Mouse (Mus musculus) embryonic facial prominence, embryonic 11.5 days (tissue): ENCODE measurements at regions not wholly inside any gene's neighbourhood (a gene's known extent, or its start where the extent isn't known, plus 50 kb on each side); places are given as distances from the start of the nearest gene placed in this dataset.

Experiments used
- ATAC-seq: fragments of 200-750 bp; cut with Nextera tagmentation; replicated peaks from 2 replicates; pipeline ENCODE4 v1.8.0; 2017; ENCODE audit warnings: low read depth; ENCODE audit not compliant: insufficient number of reproducible peaks, low FRiP score, low TSS enrichment
- DNase-seq: peaks from one replicate; pipeline ENCODE4 v3.0.0-alpha.2; 2015; ENCODE audit warnings: low spot score
- H3K27ac ChIP-seq: fragments of 300-500 bp; sonication (generic); replicated peaks from 2 replicates; pipeline ENCODE4 v1.5.1; 2014; ENCODE audit warnings: mild to moderate bottlenecking, low read depth, low read length, control low read depth
- H3K27me3 ChIP-seq: fragments of 300-500 bp; sonication (generic); 2 replicates; pipeline ENCODE4 v1.6.1; 2014; ENCODE audit warnings: mild to moderate bottlenecking, low read length, moderate library complexity, mixed read lengths; ENCODE audit not compliant: control insufficient read depth, insufficient read depth
- H3K36me3 ChIP-seq: fragments of 300-500 bp; sonication (generic); replicated peaks from 2 replicates; pipeline ENCODE4 v1.6.1; 2014; ENCODE audit warnings: low read depth, mild to moderate bottlenecking, low read length, moderate library complexity, mixed read lengths; ENCODE audit not compliant: control insufficient read depth, insufficient read depth
- H3K4me1 ChIP-seq: fragments of 300-500 bp; sonication (generic); 2 replicates; pipeline ENCODE4 v1.6.1; 2014; ENCODE audit warnings: low read length, mixed read lengths; ENCODE audit not compliant: control insufficient read depth, insufficient read depth
- H3K4me2 ChIP-seq: fragments of 300-500 bp; sonication (generic); 2 replicates; pipeline ENCODE4 v1.6.1; 2014; ENCODE audit warnings: low read depth, mild to moderate bottlenecking, control low read depth, low read length, moderate library complexity
- H3K4me3 ChIP-seq: fragments of 300-500 bp; sonication (generic); 2 replicates; pipeline ENCODE4 v1.5.1; 2014; ENCODE audit warnings: low read depth, low read length, control low read depth
- H3K9ac ChIP-seq: fragments of 300-500 bp; sonication (generic); replicated peaks from 2 replicates; pipeline ENCODE4 v1.6.1; 2014; ENCODE audit warnings: mild to moderate bottlenecking, control low read depth, low read length
- H3K9me3 ChIP-seq: fragments of 300-500 bp; sonication (generic); replicated peaks from 2 replicates; pipeline ENCODE4 v1.6.1; 2016; ENCODE audit warnings: mild to moderate bottlenecking, low read length, inconsistent platforms, mixed read lengths; ENCODE audit not compliant: control insufficient read depth
- WGBS: fragments of 180-500 bp; shearing (Covaris S2); extraction: QIAGEN DNeasy Blood & Tissue Kit; methylation state at CpG from one replicate; pipeline ENCODE4 v1.1.7; 2014; 5-methylcytosine and 5-hydroxymethylcytosine counted together

GRCm38 (mm10) chr3:139950016-139950705 is 744.7 kb downstream of the Stpg2 start:
- Histone ChIP-seq H3K4me3 (no peak overlapping the region), H3K4me1 (no peaks in the 10 kb centered on the region), H3K36me3 (no peaks in the 10 kb centered on the region), H3K9me3 (no peaks in the 10 kb centered on the region), H3K27ac (no peak overlapping the region), H3K27me3 (no peaks in the 10 kb centered on the region), H3K4me2 (no peak overlapping the region), H3K9ac (no peak overlapping the region)
- no peak for ATAC-seq
- WGBS = 87% methylated on average over 8 of the region's 8 CpGs
- no peak for DNase-seq

- Histone ChIP-seq H3K36me3 (no peaks in the 10 kb centered on the region), H3K27me3 (no peaks in the 10 kb centered on the region), H3K4me3 (no peak overlapping the region), H3K4me1 (no peaks in the 10 kb centered on the region), H3K4me2 (no peak overlapping the region), H3K9me3 (no peaks in the 10 kb centered on the region), H3K27ac (no peak overlapping the region), H3K9ac (no peak overlapping the region)
- ATAC-seq (no peak), DNase-seq (no peak)
- WGBS = 87% methylated on average over 8 of the region's 8 CpGs
Measured at GRCm38 (mm10) chr3:139951516-139951915, 746.0 kb downstream of the Stpg2 start.

- Histone ChIP-seq H3K9ac (no peak overlapping the region), H3K36me3 (no peaks in the 10 kb centered on the region), H3K9me3 (no peaks in the 10 kb centered on the region), H3K4me3 (no peak overlapping the region), H3K4me2 (no peak overlapping the region), H3K4me1 (no peaks in the 10 kb centered on the region), H3K27ac (no peak overlapping the region), H3K27me3 (no peaks in the 10 kb centered on the region)
- WGBS = 41% methylated on average over 1 of the region's 1 CpGs
- ATAC-seq (no peak; the same call in 1 of the 2 replicates), DNase-seq (peak; percentile 70)
Measured at GRCm38 (mm10) chr3:139978172-139978571, 772.7 kb downstream of the Stpg2 start.

GRCm38 (mm10) chr3:139985830-139986481 is 780.5 kb downstream of the Stpg2 start:
- no peaks in the 10 kb centered on the region for H3K9me3 ChIP-seq
- 61% methylated on average over 4 of the region's 4 CpGs for WGBS
- H3K9ac ChIP-seq = no peak overlapping the region
- H3K27ac ChIP-seq = no peak overlapping the region
- no peak overlapping the region for H3K4me2 ChIP-seq
- H3K27me3 ChIP-seq = no peaks in the 10 kb centered on the region
- no peaks in the 10 kb centered on the region for H3K4me1 ChIP-seq
- no peak overlapping the region for H3K4me3 ChIP-seq
- ATAC-seq (no peak), DNase-seq (peak; percentile 8)
- H3K36me3 ChIP-seq = no peaks in the 10 kb centered on the region

GRCm38 (mm10) chr3:139988938-139989337 is 783.4 kb downstream of the Stpg2 start:
- Histone ChIP-seq H3K4me2 (no peak overlapping the region), H3K9me3 (no peaks in the 10 kb centered on the region), H3K4me1 (no peaks in the 10 kb centered on the region), H3K27me3 (no peaks in the 10 kb centered on the region), H3K27ac (no peak overlapping the region), H3K9ac (no peak overlapping the region), H3K4me3 (no peak overlapping the region), H3K36me3 (no peaks in the 10 kb centered on the region)
- no peak for ATAC-seq
- 78% methylated on average over 1 of the region's 1 CpGs for WGBS
- no peak for DNase-seq

DNA sequence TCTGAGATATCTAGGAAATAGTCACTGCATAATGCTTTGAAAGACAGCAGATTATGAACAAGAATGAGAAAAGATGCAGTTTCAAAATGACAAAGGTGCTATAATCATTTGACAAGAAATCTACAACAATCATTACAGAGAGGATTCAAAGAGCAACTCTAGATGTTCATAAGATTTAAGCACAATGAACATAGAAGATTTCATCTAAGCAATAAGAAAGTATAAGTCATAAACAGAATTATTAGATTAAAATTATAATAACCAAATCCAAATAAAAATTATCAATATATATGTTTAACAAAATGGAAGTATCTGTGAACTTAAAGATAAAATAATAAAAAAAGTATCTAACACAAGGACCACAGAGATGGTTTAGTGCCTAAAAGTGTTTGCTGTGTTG is 783.9 kb downstream of the Stpg2 start:
- no peaks in the 10 kb centered on the region for H3K36me3 ChIP-seq
- H3K9ac ChIP-seq = no peak overlapping the region
- H3K27ac ChIP-seq = no peak overlapping the region
- no peak overlapping the region for H3K4me2 ChIP-seq
- H3K4me3 ChIP-seq = no peak overlapping the region
- DNase-seq (no peak), ATAC-seq (no peak)
- no peaks in the 10 kb centered on the region for H3K4me1 ChIP-seq
- no peaks in the 10 kb centered on the region for H3K27me3 ChIP-seq
- H3K9me3 ChIP-seq = no peaks in the 10 kb centered on the region

- ATAC-seq = no peak
- 83% methylated on average over 2 of the region's 2 CpGs for WGBS
- H3K4me1 ChIP-seq = no peaks in the 10 kb centered on the region
Measured at GRCm38 (mm10) chr3:140012522-140012921, 807.0 kb downstream of the Stpg2 start.

DNA sequence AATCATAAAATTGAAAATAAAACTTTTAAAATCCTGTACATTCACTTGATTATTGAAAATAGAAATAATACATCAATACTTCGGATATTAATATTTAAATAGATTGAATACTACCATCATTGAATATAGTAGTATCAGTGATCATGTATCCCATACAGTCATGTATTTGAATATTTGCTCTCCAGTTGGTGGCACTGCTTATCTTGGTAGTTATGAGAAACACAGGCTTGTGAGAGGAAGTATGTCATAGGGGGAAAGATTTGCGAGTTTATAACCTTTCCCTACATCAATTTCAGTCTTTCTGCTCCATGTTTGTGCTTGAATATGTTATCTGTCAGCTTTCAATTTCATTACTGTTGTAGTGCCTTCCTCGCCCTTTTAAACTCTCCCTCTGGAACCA is 828.6 kb downstream of the Stpg2 start:
- H3K27me3 ChIP-seq = no peaks in the 10 kb centered on the region
- H3K9me3 ChIP-seq = no peaks in the 10 kb centered on the region
- H3K9ac ChIP-seq = no peak overlapping the region
- no peak overlapping the region for H3K4me3 ChIP-seq
- no peak overlapping the region for H3K4me2 ChIP-seq
- ATAC-seq (no peak), DNase-seq (no peak)
- WGBS = 87% methylated on average over 3 of the region's 3 CpGs
- no peak overlapping the region for H3K27ac ChIP-seq
- H3K36me3 ChIP-seq = no peaks in the 10 kb centered on the region
- H3K4me1 ChIP-seq = no peaks in the 10 kb centered on the region

More at GRCm38 (mm10) chr3:140012522-140012921, 807.0 kb downstream of the Stpg2 start:
- Histone ChIP-seq H3K27me3 (no peaks in the 10 kb centered on the region), H3K9me3 (no peaks in the 10 kb centered on the region), H3K4me3 (no peak overlapping the region), H3K9ac (no peak overlapping the region), H3K27ac (no peak overlapping the region), H3K36me3 (no peaks in the 10 kb centered on the region), H3K4me2 (no peak overlapping the region)
- DNase-seq = no peak
